22 mouse cellular contexts compared by ENCODE assay signal in the genomic region with DNA sequence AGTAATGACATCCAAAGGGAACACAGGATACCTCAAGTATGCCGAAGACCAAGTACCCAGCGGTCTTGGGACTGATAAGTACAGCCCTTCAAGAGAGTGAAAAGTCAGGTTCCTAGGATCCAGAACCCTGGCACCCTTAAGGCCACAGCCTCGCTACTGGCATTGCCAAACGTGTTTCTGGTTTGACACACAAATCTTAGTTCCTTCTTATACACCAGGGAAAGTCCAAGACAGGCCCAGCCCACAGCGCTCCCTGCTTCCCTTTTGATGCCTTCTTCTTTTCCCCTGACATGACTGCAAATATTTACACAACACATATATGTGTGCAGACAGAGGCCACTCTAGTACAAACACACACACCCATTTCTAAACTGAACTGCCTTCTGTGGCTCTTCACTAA.
DNase-seq lines count a peak whose midpoint lies in the region.
"Had no signal": no experiment of that assay in that cellular context is flagged by ENCODE, and none has a peak within 500 bp of the region (broad histone marks: within the 10 kb centered on the region; RNA-seq: fewer than 3 reads in every experiment).

No protein-coding gene starts in this region.

- no peaks in the 10 kb centered on the region for H3K9me3 ChIP-seq in hindbrain, embryonic 10.5 days
- H3K9me3 ChIP-seq: forebrain, embryonic 13.5 days; hindbrain, embryonic 15.5 days; limb, embryonic 13.5 days; liver, embryonic 12.5 days; lung, embryonic 15.5 days; midbrain, embryonic 12.5 days had no signal

- H3K4me1 ChIP-seq in hindbrain, embryonic 10.5 days (replicated peaks) = 0 out of 2 replicates have a peak, but pooled peaks cover 3% of the 10 kb centered on the region
- H3K4me1 ChIP-seq: hindbrain, embryonic 15.5 days; liver, embryonic 12.5 days had no signal

- H3K4me3 ChIP-seq in hindbrain, embryonic 10.5 days = no peak overlapping the region
- H3K4me3 ChIP-seq: forebrain, embryonic 13.5 days; gastrocnemius, adult 2 months; hindbrain, embryonic 15.5 days; limb, embryonic 13.5 days; liver, embryonic 12.5 days; lung, embryonic 15.5 days; midbrain, embryonic 12.5 days; myocyte had no signal

- H3K27ac ChIP-seq in hindbrain, embryonic 10.5 days = no peak overlapping the region
- H3K27ac ChIP-seq: forebrain, embryonic 13.5 days; gastrocnemius, adult 2 months; hindbrain, embryonic 15.5 days; limb, embryonic 13.5 days; liver, embryonic 12.5 days; lung, embryonic 15.5 days; midbrain, embryonic 12.5 days had no signal

- no peaks in the 10 kb centered on the region for H3K36me3 ChIP-seq in hindbrain, embryonic 10.5 days
- H3K36me3 ChIP-seq: hindbrain, embryonic 15.5 days; limb, embryonic 13.5 days; liver, embryonic 12.5 days; lung, embryonic 15.5 days; midbrain, embryonic 12.5 days had no signal

- peaks cover 4% of the 10 kb centered on the region for H3K27me3 ChIP-seq in hindbrain, embryonic 10.5 days (ENCODE audit: insufficient read depth, poor library complexity, severe bottlenecking)
- H3K27me3 ChIP-seq: forebrain, embryonic 13.5 days; hindbrain, embryonic 15.5 days; limb, embryonic 13.5 days; liver, embryonic 12.5 days; lung, embryonic 15.5 days; midbrain, embryonic 12.5 days had no signal

- WGBS in hindbrain, embryonic 10.5 days = 86% methylated on average over 5 of the region's 5 CpGs

- DNase-seq in lung, adult 18-20 months = peak; percentile 27
- DNase-seq in lung, postnatal 14 days = no peak
- DNase-seq in lung, postnatal 25 days (ENCODE audit: low spot score) = peak; percentile 31
- DNase-seq in monocyte, adult 2 months (ENCODE audit: low read depth in 1 of 2, low spot score in 2 of 2) = peak; percentile 26 to 69
- DNase-seq in thymus, postnatal 0 days (ENCODE audit: low spot score) = no peak
- DNase-seq in hindbrain, embryonic 10.5 days (ENCODE audit: low spot score) = no peak
- no peak for DNase-seq in kidney, postnatal 25 days
- DNase-seq: adrenal gland, postnatal 14 days; cerebellum, adult 8-10 months; cerebellum, postnatal 36 days; gastrocnemius, adult 2 months; heart, postnatal 4 days; kidney, adult 2 months; kidney, postnatal 10 days; thymus, postnatal 36 days had no signal

Comparison
In these comparisons a context has a peak if more than half of its experiments do, and no peak if none do; other contexts are left out.
1. DNase-seq: peak in lung, adult 18-20 months (2 of 2), lung, postnatal 25 days (single experiment) and monocyte, adult 2 months (2 of 2); none in lung, postnatal 14 days (single experiment), thymus, postnatal 0 days (single experiment), hindbrain, embryonic 10.5 days (single experiment) and kidney, postnatal 25 days (0 of 2).